Mouse (Mus musculus): Measurements from ENCODE around the gene A730009L09Rik. TPM values are rescaled to one million over a fixed set of nuclear protein-coding genes. Genes with fewer than 3 reads are reported as not detected.

A730009L09Rik gene
- polyA plus RNA-seq (2016; fragmentation: Nextera tagmentation; extraction: Ambion mirVana) = not detected in 2 replicates

DNA sequence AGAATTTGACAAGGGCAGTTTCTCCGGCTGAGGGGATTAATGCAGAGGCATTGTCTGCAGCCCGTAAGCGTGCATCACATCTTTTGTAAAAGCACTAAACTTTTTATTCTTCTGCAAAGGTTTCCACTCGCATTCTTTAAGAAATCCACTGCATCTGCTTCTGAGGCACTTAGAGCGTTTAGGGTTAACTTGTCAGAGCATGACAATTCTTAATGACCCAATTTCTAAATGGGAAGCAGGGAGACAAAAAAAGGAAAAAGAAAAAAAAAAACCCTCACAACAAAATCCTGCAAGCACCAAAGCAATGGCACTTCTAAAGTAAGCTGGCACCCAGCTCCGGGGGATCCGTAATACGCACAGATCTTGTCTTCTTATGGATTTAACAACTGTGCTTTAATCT is at the start of gene A730009L09Rik:
TSS of gene A730009L09Rik (plus strand) at position 301 of the 400 bp plus-strand sequence.
- 62% methylated on average over 8 of the region's 8 CpGs for WGBS
- no peaks in the 10 kb centered on the region for H3K4me1 ChIP-seq
- H3K36me3 ChIP-seq (replicated peaks) = no peaks in the 10 kb centered on the region
- DNase-seq (ENCODE audit: low spot score) = no peak
- H3K27me3 ChIP-seq (replicated peaks; ENCODE audit: low read depth, poor library complexity, severe bottlenecking) = no peaks in the 10 kb centered on the region
- no peak within 1 kb of the TSS for H3K27ac ChIP-seq (replicated peaks)
- no peak within 1 kb of the TSS for H3K4me3 ChIP-seq
- H3K9me3 ChIP-seq = no peaks in the 10 kb centered on the region

GRCm38 (mm10) chr16:84465581-84466165 is 49.2 kb upstream of the A730009L09Rik start:
- no peak overlapping the region for H3K4me3 ChIP-seq
- WGBS = 87% methylated on average over 6 of the region's 6 CpGs
- DNase-seq (ENCODE audit: low spot score) = no peak
- no peak overlapping the region for H3K27ac ChIP-seq (replicated peaks)
- no peaks in the 10 kb centered on the region for H3K9me3 ChIP-seq
- no peaks in the 10 kb centered on the region for H3K27me3 ChIP-seq (replicated peaks; ENCODE audit: low read depth, poor library complexity, severe bottlenecking)
- no peaks in the 10 kb centered on the region for H3K4me1 ChIP-seq
- no peaks in the 10 kb centered on the region for H3K36me3 ChIP-seq (replicated peaks)

DNA sequence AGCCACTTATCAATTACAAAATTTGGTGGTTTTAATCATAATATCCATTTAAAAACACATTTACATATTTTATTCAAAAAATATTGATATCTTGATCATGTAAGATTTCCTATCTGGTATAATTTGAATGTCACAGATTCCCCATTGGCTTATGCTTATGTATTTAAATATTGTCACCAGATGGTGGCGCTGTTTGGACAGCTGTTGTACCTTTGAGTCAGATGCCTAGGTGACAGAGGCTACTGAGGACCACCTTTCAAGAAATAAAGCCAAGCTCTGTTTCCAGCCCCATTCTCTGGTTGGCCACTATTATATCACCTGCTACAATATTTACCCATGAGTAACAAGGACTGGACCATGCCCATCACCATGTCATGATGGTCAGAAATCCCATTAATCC is 46.0 kb upstream of the A730009L09Rik start:
- no peaks in the 10 kb centered on the region for H3K9me3 ChIP-seq
- DNase-seq (ENCODE audit: low spot score) = no peak
- H3K4me3 ChIP-seq = no peak overlapping the region
- no peaks in the 10 kb centered on the region for H3K4me1 ChIP-seq
- 17% methylated on average over 1 of the region's 1 CpGs for WGBS
- H3K36me3 ChIP-seq (replicated peaks) = no peaks in the 10 kb centered on the region
- H3K27me3 ChIP-seq (replicated peaks; ENCODE audit: low read depth, poor library complexity, severe bottlenecking) = no peaks in the 10 kb centered on the region
- H3K27ac ChIP-seq (replicated peaks) = no peak overlapping the region

- DNase-seq (ENCODE audit: low spot score) = no peak
- no peak overlapping the region for H3K27ac ChIP-seq (replicated peaks)
- no peak overlapping the region for H3K4me3 ChIP-seq
- no peaks in the 10 kb centered on the region for H3K36me3 ChIP-seq (replicated peaks)
- H3K9me3 ChIP-seq = no peaks in the 10 kb centered on the region
- no peaks in the 10 kb centered on the region for H3K4me1 ChIP-seq
- no peaks in the 10 kb centered on the region for H3K27me3 ChIP-seq (replicated peaks; ENCODE audit: low read depth, poor library complexity, severe bottlenecking)
- WGBS = 77% methylated on average over 1 of the region's 1 CpGs
Observed at GRCm38 (mm10) chr16:84469994-84470393, 44.9 kb upstream of the A730009L09Rik start.

DNA sequence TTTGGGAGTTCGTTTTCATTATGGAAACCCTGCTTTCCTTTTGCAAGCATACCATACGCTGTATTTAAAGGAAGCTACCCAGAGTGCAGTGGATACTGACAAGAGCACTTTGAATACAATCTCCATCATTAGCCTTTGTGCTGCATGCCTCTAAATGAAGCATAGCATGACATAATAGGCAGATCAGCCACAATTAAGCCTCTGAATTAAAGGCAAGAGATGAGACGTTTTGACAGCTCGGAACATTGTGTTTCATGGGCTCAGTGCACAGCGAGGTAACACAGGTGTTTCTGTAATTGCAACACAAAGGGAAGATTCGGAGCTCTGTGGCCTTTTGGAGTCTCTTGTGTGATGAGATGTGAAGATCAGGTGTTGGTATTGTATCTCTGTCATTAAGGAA is 41.5 kb upstream of the A730009L09Rik start:
- 80% methylated on average over 6 of the region's 6 CpGs for WGBS
- DNase-seq (ENCODE audit: low spot score) = no peak
- H3K27ac ChIP-seq (replicated peaks) = no peak overlapping the region
- H3K36me3 ChIP-seq (replicated peaks) = no peaks in the 10 kb centered on the region
- H3K9me3 ChIP-seq = no peaks in the 10 kb centered on the region
- H3K4me1 ChIP-seq = no peaks in the 10 kb centered on the region
- H3K4me3 ChIP-seq = no peak overlapping the region
- no peaks in the 10 kb centered on the region for H3K27me3 ChIP-seq (replicated peaks; ENCODE audit: low read depth, poor library complexity, severe bottlenecking)

- 83% methylated on average over 4 of the region's 4 CpGs for WGBS
- no peaks in the 10 kb centered on the region for H3K4me1 ChIP-seq
- H3K4me3 ChIP-seq = no peak overlapping the region
- no peak overlapping the region for H3K27ac ChIP-seq (replicated peaks)
- DNase-seq (ENCODE audit: low spot score) = no peak
- no peaks in the 10 kb centered on the region for H3K27me3 ChIP-seq (replicated peaks; ENCODE audit: low read depth, poor library complexity, severe bottlenecking)
- H3K9me3 ChIP-seq = no peaks in the 10 kb centered on the region
- H3K36me3 ChIP-seq (replicated peaks) = no peaks in the 10 kb centered on the region
Observed at GRCm38 (mm10) chr16:84474712-84475111, 40.2 kb upstream of the A730009L09Rik start.

GRCm38 (mm10) chr16:84476948-84477347 is 38.0 kb upstream of the A730009L09Rik start:
- Histone ChIP-seq H3K9me3 (no peaks in the 10 kb centered on the region), H3K4me3 (no peak overlapping the region), H3K36me3 (replicated peaks) (no peaks in the 10 kb centered on the region), H3K27me3 (replicated peaks; ENCODE audit: low read depth, poor library complexity, severe bottlenecking) (no peaks in the 10 kb centered on the region), H3K4me1 (no peaks in the 10 kb centered on the region), H3K27ac (replicated peaks) (no peak overlapping the region)
- DNase-seq (ENCODE audit: low spot score) = no peak
- 82% methylated on average over 5 of the region's 5 CpGs for WGBS

- no peak for DNase-seq (ENCODE audit: low spot score)
- H3K36me3 ChIP-seq (replicated peaks) = no peaks in the 10 kb centered on the region
- no peaks in the 10 kb centered on the region for H3K27me3 ChIP-seq (replicated peaks; ENCODE audit: low read depth, poor library complexity, severe bottlenecking)
- no peak overlapping the region for H3K27ac ChIP-seq (replicated peaks)
- H3K9me3 ChIP-seq = no peaks in the 10 kb centered on the region
- 80% methylated on average over 1 of the region's 1 CpGs for WGBS
- H3K4me3 ChIP-seq = no peak overlapping the region
- no peaks in the 10 kb centered on the region for H3K4me1 ChIP-seq
Observed at GRCm38 (mm10) chr16:84477528-84477927, 37.4 kb upstream of the A730009L09Rik start.

DNA sequence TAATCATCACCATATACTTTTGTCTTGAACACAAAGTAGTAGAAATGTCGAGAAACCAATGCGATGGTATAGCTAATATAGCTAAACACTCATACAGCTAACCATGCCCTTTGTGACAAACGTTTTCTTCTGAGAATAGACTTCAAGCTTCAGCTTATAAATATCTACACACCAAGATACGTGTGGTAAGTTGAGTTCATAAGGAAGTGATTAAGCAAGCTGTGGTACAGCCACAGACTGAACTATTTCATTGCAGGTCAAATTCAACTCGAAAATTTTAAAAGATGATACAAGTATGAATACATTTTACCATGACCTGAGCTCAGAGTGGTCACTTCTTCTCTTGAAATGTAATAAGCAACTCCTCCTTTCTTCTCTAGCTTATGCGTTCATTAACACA is 37.0 kb upstream of the A730009L09Rik start:
- H3K4me1 ChIP-seq = no peaks in the 10 kb centered on the region
- no peaks in the 10 kb centered on the region for H3K36me3 ChIP-seq (replicated peaks)
- 82% methylated on average over 6 of the region's 6 CpGs for WGBS
- no peak overlapping the region for H3K4me3 ChIP-seq
- no peaks in the 10 kb centered on the region for H3K9me3 ChIP-seq
- no peak overlapping the region for H3K27ac ChIP-seq (replicated peaks)
- no peaks in the 10 kb centered on the region for H3K27me3 ChIP-seq (replicated peaks; ENCODE audit: low read depth, poor library complexity, severe bottlenecking)
- DNase-seq (ENCODE audit: low spot score) = no peak

DNA sequence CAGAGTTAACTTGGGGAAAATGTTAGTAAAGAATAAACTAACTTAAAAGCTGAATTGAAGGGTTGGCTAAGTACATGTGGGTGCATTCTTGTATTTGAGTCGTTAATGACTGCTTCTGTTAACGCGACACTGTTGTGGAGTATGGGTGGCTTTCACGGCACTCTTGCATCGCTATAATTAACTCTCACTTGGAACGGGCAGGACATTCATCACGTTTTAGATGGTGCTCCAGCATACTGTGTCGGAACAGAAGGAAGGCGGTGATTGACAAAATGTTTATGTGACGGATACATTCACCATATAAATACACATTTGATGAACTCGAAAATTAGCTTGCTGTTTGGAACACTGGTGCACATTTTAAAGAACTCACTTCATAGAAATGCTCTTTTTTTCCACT is 29.0 kb upstream of the A730009L09Rik start:
- H3K27ac ChIP-seq (replicated peaks) = no peak overlapping the region
- no peaks in the 10 kb centered on the region for H3K27me3 ChIP-seq (replicated peaks; ENCODE audit: low read depth, poor library complexity, severe bottlenecking)
- no peak for DNase-seq (ENCODE audit: low spot score)
- H3K4me3 ChIP-seq = no peak overlapping the region
- H3K4me1 ChIP-seq = no peaks in the 10 kb centered on the region
- no peaks in the 10 kb centered on the region for H3K36me3 ChIP-seq (replicated peaks)
- 88% methylated on average over 11 of the region's 11 CpGs for WGBS
- no peaks in the 10 kb centered on the region for H3K9me3 ChIP-seq

- no peak for DNase-seq (ENCODE audit: low spot score)
- WGBS = 85% methylated on average over 3 of the region's 3 CpGs
Observed at GRCm38 (mm10) chr16:84494818-84495217, 20.1 kb upstream of the A730009L09Rik start.

DNA sequence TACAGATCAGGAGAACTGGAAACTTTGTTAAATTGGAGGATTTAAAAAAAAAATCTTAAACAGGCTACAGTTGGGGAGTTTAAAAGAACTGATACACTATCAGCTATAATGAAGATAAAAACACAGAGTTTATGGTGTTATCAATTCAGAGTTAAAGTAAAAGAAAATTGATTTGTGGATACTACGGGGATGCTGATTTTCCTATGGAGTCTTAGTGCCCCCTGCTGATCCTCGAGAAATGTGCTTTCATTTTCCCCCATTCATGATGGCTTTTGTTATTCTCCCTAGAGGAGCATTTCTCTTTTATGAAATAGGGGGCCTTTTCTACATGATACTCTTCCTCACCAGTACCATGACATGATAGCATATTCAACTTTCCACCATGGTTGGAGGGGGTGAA is 19.5 kb upstream of the A730009L09Rik start:
- peak; percentile 12 for DNase-seq (ENCODE audit: low spot score)
- no peak overlapping the region for H3K4me3 ChIP-seq
- WGBS = 54% methylated on average over 2 of the region's 2 CpGs
- H3K9me3 ChIP-seq = no peaks in the 10 kb centered on the region
- H3K27me3 ChIP-seq (replicated peaks; ENCODE audit: low read depth, poor library complexity, severe bottlenecking) = no peaks in the 10 kb centered on the region
- H3K36me3 ChIP-seq (replicated peaks) = no peaks in the 10 kb centered on the region
- H3K4me1 ChIP-seq = no peaks in the 10 kb centered on the region
- no peak overlapping the region for H3K27ac ChIP-seq (replicated peaks)

More at GRCm38 (mm10) chr16:84494818-84495217, 20.1 kb upstream of the A730009L09Rik start:
- Histone ChIP-seq H3K4me3 (no peak overlapping the region), H3K27me3 (replicated peaks; ENCODE audit: low read depth, poor library complexity, severe bottlenecking) (no peaks in the 10 kb centered on the region), H3K27ac (replicated peaks) (no peak overlapping the region), H3K9me3 (no peaks in the 10 kb centered on the region), H3K4me1 (no peaks in the 10 kb centered on the region), H3K36me3 (replicated peaks) (no peaks in the 10 kb centered on the region)

GRCm38 (mm10) chr16:84507681-84508080 is 7.2 kb upstream of the A730009L09Rik start:
- WGBS = 76% methylated on average over 4 of the region's 4 CpGs
- Histone ChIP-seq H3K36me3 (replicated peaks) (no peaks in the 10 kb centered on the region), H3K4me1 (no peaks in the 10 kb centered on the region), H3K9me3 (no peaks in the 10 kb centered on the region), H3K27me3 (replicated peaks; ENCODE audit: low read depth, poor library complexity, severe bottlenecking) (no peaks in the 10 kb centered on the region), H3K27ac (replicated peaks) (no peak overlapping the region), H3K4me3 (no peak overlapping the region)
- DNase-seq (ENCODE audit: low spot score) = no peak

Measured in embryonic facial prominence, embryonic 10.5 days (tissue).